Mouse (Mus musculus) midbrain, embryonic 13.5 days (tissue): ENCODE data around the gene Fbxo6. TPM values are rescaled to one million over a fixed set of nuclear protein-coding genes. Genes with fewer than 3 reads are reported as not detected.

ENCODE experiments used
- ATAC-seq: fragments of 200-750 bp; cut with Nextera tagmentation; 2 replicates; pipeline ENCODE4 v1.8.0; 2017; ENCODE audit warnings: mild to moderate bottlenecking, moderate TSS enrichment, moderate library complexity
- H3K27ac ChIP-seq: fragments of 300-500 bp; sonication (generic); 2 replicates; pipeline ENCODE4 v1.5.1; 2015; ENCODE audit warnings: inconsistent platforms, mild to moderate bottlenecking, moderate library complexity
- H3K27me3 ChIP-seq: fragments of 300-500 bp; sonication (generic); 2 replicates; pipeline ENCODE4 v1.6.1; 2015; ENCODE audit warnings: mild to moderate bottlenecking, inconsistent platforms
- H3K36me3 ChIP-seq: fragments of 300-500 bp; sonication (generic); 2 replicates; pipeline ENCODE4 v1.6.1; 2015; ENCODE audit warnings: mild to moderate bottlenecking, inconsistent platforms
- H3K4me1 ChIP-seq: fragments of 300-500 bp; sonication (generic); replicated peaks from 2 replicates; pipeline ENCODE4 v1.6.1; 2015; ENCODE audit warnings: inconsistent platforms
- H3K4me2 ChIP-seq: fragments of 300-500 bp; sonication (generic); replicated peaks from 2 replicates; pipeline ENCODE4 v1.6.1; 2015; ENCODE audit warnings: moderate library complexity, mild to moderate bottlenecking, inconsistent platforms
- H3K4me3 ChIP-seq: fragments of 300-500 bp; sonication (generic); replicated peaks from 2 replicates; pipeline ENCODE4 v1.5.1; 2015; ENCODE audit warnings: mild to moderate bottlenecking, inconsistent platforms
- H3K9ac ChIP-seq: fragments of 300-500 bp; sonication (generic); replicated peaks from 2 replicates; pipeline ENCODE4 v1.6.1; 2015; ENCODE audit warnings: mild to moderate bottlenecking, inconsistent platforms
- H3K9me3 ChIP-seq: fragments of 300-500 bp; sonication (generic); 2 replicates; pipeline ENCODE4 v1.6.1; 2016; ENCODE audit warnings: mild to moderate bottlenecking, inconsistent platforms
- WGBS: fragments of 180-500 bp; shearing (Covaris S2); methylation state at CpG from one replicate; pipeline ENCODE4 v1.1.7; 2015; 5-methylcytosine and 5-hydroxymethylcytosine counted together
- polyA plus RNA-seq: library from polyadenylated mRNA; unstranded; fragments of >200 nt; fragmentation: Nextera tagmentation; extraction: Ambion mirVana; gene quantifications from 2 replicates; pipeline ENCODE4 v1.2.1, GENCODE M21; 2015

Gene Fbxo6
- polyA plus RNA-seq, 1 experiment from 2014 or later = 19.6 TPM

DNA sequence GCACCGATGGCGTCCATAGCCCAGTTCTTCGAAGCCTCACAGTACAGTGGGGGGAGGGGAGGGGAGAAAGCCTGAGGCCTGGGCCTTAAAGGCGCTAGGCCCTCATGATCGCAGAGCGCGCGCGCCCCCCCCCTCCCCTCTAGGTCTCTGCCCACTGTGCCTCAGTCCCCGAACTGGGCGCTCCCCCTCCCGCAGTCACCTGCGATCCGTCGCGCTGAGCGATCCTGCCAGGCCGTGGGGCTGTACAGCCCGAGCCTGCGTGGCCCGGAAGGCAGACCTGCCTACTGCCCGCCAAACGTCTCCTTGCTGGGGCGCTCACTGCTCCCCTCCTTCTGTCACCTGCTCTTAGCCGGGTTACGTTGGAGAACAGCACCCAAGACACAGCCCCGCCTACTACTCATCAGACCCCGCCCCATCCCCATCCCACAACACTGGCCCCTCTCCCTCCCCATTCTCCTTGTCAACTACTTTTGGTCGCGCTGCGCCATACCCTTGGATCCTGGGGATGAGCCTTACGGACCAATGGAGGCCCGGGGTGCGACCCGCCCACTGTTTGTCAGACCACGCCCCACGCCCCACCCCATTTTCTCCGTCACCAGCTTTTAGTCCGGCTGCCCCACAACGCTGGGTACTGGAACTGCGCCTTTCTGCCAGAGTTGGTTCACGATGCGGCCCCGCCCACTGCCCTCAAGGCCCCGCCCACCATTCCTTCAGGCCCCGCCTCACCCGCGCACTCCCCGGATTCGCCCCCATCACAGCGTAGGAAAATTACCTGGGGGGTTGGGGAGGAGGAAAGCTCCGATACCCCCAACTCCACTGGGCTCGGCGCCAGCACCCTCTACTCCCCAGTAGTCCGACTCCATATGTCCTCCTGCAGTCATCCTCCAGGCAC, 7.8 kb upstream of the Fbxo6 start:
- Histone ChIP-seq H3K4me3 (peak overlapping the region; percentile 78), H3K4me2 (peak overlapping the region; percentile 88), H3K27ac (peak overlapping the region; percentile 94), H3K27me3 (peaks cover 43% of the 10 kb centered on the region), H3K4me1 (peaks cover 49% of the 10 kb centered on the region), H3K36me3 (peaks cover 31% of the 10 kb centered on the region), H3K9me3 (no peaks in the 10 kb centered on the region), H3K9ac (peak overlapping the region; percentile 92)
- WGBS = under 1% methylated on average over 49 of the region's 55 CpGs
- ATAC-seq = peak; percentile 89

DNA sequence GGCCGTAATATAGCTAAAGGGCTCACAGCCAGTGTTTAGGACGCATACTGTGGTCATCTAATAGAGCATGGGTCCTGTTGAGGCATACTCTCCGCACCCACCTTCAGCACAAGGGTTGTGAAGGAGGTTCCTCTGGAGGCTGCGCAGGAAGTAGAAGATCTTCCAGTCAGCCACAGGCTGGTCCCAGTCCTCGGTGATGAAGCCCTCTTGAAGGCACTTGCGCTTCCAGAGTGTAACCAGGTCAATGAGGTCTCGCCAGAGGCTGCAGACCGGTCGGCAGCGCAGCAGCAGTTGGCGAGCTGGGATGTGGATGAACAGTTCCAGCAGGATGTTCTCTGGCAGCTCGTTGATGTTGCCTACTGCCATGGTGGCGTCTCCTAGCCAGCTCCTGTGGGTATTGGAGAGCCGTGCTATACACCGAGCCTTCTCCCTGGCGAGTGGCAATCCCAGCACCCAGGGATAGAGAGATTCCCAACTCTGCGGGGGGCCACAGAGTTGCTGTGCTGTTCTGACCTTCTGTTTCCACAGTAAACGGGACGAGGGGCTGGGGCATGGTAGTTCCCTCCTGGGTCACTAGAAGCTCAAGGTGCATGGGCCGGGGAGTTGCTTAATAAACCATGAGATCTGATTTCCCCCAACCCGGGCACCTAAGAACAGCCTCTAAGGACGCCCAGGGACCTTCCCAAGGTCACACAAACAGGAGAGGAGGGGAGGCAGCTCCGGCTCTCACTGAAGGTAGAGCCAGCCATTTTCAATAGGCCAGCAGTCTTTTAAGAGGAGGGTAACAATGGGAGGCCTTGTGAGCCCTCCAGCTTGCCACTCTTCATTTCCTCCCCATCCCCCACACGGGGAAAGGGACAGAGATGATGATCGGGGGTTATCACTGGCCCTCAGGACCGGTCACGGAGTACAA, 6.8 kb upstream of the Fbxo6 start:
- Histone ChIP-seq H3K4me1 (peaks cover 38% of the 10 kb centered on the region), H3K36me3 (peaks cover 42% of the 10 kb centered on the region), H3K9me3 (no peaks in the 10 kb centered on the region), H3K27me3 (peaks cover 32% of the 10 kb centered on the region), H3K4me3 (peak overlapping the region; percentile 78), H3K9ac (peak overlapping the region; percentile 92), H3K27ac (peak overlapping the region; percentile 94), H3K4me2 (peak overlapping the region; percentile 88)
- ATAC-seq = peak; percentile 5
- WGBS = 25% methylated on average over 27 of the region's 27 CpGs

DNA sequence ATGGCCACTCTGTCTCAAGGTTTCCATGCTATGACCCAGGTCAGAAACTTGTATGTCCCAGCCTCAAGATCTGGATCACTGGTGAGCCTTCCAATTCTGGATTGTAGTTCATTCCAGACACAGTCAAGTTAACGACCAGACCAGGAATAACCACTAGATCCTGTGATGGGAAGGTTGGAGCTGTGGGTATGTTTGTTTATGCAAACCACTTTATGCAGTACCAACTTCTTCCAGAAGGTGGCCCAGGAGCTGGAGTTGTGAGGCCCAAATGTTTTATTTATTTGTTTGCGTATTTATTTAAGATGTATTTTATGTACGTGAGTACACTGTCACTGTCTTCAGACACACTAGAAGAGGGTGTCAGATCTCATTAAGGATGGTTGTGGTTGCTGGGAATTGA, 3.0 kb upstream of the Fbxo6 start:
- Histone ChIP-seq H3K27ac (no peak overlapping the region), H3K36me3 (peaks cover 55% of the 10 kb centered on the region), H3K9me3 (no peaks in the 10 kb centered on the region), H3K4me1 (peaks cover 39% of the 10 kb centered on the region), H3K9ac (no peak overlapping the region), H3K4me2 (no peak overlapping the region), H3K4me3 (no peak overlapping the region), H3K27me3 (no peaks in the 10 kb centered on the region)
- ATAC-seq = no peak
- WGBS = 61% methylated on average over 3 of the region's 3 CpGs

DNA sequence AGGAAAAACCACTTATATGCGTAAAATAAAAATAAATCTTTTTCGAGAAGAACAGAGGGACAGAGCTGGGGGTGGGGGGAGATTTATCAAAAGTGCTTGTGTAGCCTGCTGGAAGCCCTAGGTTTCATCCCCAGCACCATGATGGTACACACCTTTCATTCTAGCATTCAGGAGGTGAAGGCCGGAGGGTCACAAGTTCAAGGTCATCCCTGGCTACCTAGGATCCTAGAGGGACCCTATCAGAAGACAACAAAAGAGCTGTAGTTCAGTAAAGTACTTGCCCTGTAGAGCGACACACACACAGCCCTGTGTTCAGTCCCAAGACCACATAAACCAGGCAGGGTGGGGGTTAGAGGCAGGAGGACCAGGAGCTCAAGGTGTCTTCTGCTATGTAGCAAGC, 2.1 kb upstream of the Fbxo6 start:
- Histone ChIP-seq H3K9ac (no peak overlapping the region), H3K27ac (no peak overlapping the region), H3K4me2 (no peak overlapping the region), H3K4me1 (peaks cover 42% of the 10 kb centered on the region), H3K9me3 (no peaks in the 10 kb centered on the region), H3K27me3 (no peaks in the 10 kb centered on the region), H3K4me3 (no peak overlapping the region), H3K36me3 (peaks cover 58% of the 10 kb centered on the region)
- ATAC-seq = no peak
- 91% methylated on average over 4 of the region's 4 CpGs for WGBS

DNA sequence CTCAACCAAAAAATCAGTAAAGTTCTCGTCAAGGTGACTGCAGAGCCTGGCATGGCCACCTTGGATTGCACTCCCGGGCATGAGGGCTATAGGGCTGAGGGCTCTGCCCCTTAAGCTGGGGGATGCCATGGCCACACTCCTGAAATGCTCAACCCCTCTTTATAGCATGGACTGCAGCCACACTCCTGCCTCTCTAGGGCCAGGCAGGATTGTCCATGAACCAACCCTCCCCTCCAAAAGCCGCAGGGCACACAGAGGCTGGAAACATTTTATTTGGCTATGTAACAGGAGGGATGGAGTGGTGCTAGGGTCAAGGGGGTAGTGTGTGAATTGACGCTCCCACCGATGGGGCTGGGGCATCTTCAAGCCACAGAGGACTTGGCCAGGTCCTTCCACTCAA, 607 bp upstream of the Fbxo6 start:
- peak overlapping the region; percentile 93; the same call in 1 of the 2 replicates for H3K27ac ChIP-seq
- ATAC-seq = 0 out of 2 replicates have a peak, but pooled peaks have one; percentile 1
- 79% methylated on average over 5 of the region's 5 CpGs for WGBS

DNA sequence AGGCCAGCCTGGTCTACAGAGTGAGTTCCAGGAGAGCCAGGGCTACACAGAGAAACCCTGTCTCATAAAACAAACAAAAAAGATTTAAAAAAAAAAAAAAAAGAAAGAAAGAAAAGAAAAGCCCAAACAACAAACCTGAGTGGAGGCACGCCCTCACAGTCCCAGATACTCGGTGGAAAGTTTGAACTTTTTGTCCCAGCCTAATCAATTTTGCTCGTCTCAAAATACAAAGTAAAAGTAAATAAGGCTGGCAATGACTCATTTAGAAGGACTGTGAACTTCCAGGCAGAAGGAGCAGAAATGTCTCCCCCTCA, 1.0 kb downstream of the Fbxo6 start:
- WGBS = 63% methylated on average over 3 of the region's 3 CpGs
- Histone ChIP-seq H3K27ac (peak overlapping the region; percentile 93; the same call in 1 of the 2 replicates), H3K9me3 (no peaks in the 10 kb centered on the region), H3K4me1 (peaks cover 17% of the 10 kb centered on the region), H3K9ac (peak overlapping the region; percentile 82; the same call in 1 of the 2 replicates), H3K4me3 (peak overlapping the region; percentile 60), H3K36me3 (peaks cover 65% of the 10 kb centered on the region), H3K27me3 (no peaks in the 10 kb centered on the region), H3K4me2 (peak overlapping the region; percentile 91)
- ATAC-seq = no peak

More for the DNA sequence above, 607 bp upstream of the Fbxo6 start:
- no peak overlapping the region for H3K4me3 ChIP-seq
- no peak overlapping the region for H3K9ac ChIP-seq
- no peaks in the 10 kb centered on the region for H3K9me3 ChIP-seq
- H3K4me1 ChIP-seq = peaks cover 29% of the 10 kb centered on the region
- H3K36me3 ChIP-seq = peaks cover 65% of the 10 kb centered on the region
- H3K27me3 ChIP-seq = no peaks in the 10 kb centered on the region
- no peak overlapping the region for H3K4me2 ChIP-seq

DNA sequence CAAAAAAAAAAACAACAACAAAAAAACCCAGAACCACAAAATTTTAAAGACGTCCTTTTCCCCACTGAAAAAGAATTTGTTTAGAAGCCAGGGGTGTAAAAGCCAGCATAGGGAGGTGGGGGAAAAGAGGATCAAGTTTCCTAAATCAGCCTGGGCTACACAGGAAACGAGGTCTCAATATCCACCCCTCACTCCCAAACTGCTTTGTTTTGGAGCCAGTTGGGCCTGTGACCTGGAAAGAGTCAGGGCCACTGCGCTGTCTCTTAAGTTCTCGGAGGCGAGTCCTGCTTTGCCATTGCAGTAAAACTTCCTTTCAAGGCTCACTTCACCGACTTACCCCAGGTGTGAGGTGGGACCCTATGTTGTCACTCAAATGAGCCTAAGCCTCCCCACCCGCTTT, 1.7 kb downstream of the Fbxo6 start:
- Histone ChIP-seq H3K27ac (no peak overlapping the region), H3K9ac (no peak overlapping the region), H3K36me3 (peaks cover 65% of the 10 kb centered on the region), H3K4me3 (no peak overlapping the region), H3K4me1 (peaks cover 17% of the 10 kb centered on the region), H3K4me2 (no peak overlapping the region), H3K9me3 (no peaks in the 10 kb centered on the region), H3K27me3 (no peaks in the 10 kb centered on the region)
- WGBS = 63% methylated on average over 7 of the region's 7 CpGs
- no peak for ATAC-seq

DNA sequence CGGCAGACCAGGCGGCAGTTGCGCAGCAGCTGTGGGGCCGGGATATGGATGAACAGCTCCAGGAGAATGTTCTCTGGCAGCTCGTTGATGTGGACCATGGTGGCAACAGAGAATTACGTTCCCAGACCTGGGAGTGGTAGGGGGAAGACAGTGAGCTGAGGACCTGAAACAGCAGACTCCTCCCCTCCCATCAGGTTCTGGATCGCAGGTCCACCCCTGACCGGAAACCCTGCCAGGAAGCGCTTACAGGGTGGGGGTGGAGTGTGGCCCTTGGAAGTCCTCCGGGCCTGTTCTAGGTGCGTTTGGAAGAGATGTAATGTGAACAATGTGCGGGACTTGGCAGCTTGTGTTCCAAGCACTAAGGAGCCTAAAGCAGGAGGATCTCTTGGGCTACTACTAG, 2.4 kb downstream of the Fbxo6 start:
- Histone ChIP-seq H3K4me1 (peaks cover 17% of the 10 kb centered on the region), H3K36me3 (peaks cover 66% of the 10 kb centered on the region), H3K4me3 (no peak overlapping the region), H3K9me3 (no peaks in the 10 kb centered on the region), H3K4me2 (no peak overlapping the region), H3K27me3 (no peaks in the 10 kb centered on the region), H3K9ac (no peak overlapping the region), H3K27ac (no peak overlapping the region)
- no peak for ATAC-seq
- WGBS = 80% methylated on average over 12 of the region's 12 CpGs

DNA sequence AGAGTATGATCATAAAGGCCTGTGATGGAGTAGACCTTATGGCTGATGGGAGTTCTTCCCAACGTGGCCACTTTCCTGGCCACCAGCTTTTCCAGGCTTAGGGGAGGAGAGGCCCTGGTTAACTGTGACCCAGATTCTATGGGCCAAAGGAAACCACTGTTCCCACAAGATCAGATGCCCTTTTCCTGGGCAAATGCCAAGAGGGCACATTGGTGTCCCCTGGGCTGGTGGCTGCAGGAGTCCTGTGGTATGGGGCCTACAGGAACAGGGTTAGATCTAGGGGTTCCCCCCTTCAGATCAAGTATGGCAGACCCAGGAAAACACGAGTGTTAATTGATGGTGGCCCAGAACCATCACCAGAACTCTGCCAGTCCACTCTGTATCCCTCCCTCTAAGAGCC, 4.2 kb downstream of the Fbxo6 start:
- no peaks in the 10 kb centered on the region for H3K27me3 ChIP-seq
- no peak overlapping the region for H3K4me2 ChIP-seq
- H3K9ac ChIP-seq = no peak overlapping the region
- no peaks in the 10 kb centered on the region for H3K9me3 ChIP-seq
- peaks cover 21% of the 10 kb centered on the region for H3K4me1 ChIP-seq
- no peak overlapping the region for H3K27ac ChIP-seq
- H3K36me3 ChIP-seq = peaks cover 62% of the 10 kb centered on the region
- WGBS = 91% methylated on average over 2 of the region's 2 CpGs
- H3K4me3 ChIP-seq = no peak overlapping the region
- ATAC-seq = no peak

DNA sequence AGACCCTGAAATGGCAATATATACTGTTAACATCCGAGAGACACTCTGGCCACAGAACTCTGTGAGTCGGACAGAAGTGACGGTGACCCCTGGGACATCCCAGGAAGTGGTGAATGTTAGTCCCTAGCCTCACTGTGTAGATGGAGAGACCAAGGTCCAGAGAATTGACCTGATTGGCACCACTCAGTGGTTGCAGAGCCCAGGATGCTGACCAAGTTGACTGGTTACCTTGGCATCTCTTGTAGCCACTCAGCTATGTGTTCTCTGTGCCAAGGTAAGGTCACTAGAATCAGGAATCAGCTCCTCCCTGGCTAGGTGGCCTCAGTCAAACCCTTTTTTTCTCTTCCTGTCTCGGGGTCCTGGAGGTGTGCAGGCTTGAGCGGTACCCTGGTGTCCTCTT, 8.2 kb downstream of the Fbxo6 start:
- H3K9me3 ChIP-seq = no peaks in the 10 kb centered on the region
- WGBS = 89% methylated on average over 5 of the region's 5 CpGs
- no peak overlapping the region for H3K4me3 ChIP-seq
- H3K9ac ChIP-seq = no peak overlapping the region
- no peak for ATAC-seq
- H3K27me3 ChIP-seq = no peaks in the 10 kb centered on the region
- H3K4me2 ChIP-seq = no peak overlapping the region
- peaks cover 53% of the 10 kb centered on the region for H3K36me3 ChIP-seq
- H3K27ac ChIP-seq = peak overlapping the region; percentile 14; the same call in 1 of the 2 replicates
- H3K4me1 ChIP-seq = peaks cover 27% of the 10 kb centered on the region

DNA sequence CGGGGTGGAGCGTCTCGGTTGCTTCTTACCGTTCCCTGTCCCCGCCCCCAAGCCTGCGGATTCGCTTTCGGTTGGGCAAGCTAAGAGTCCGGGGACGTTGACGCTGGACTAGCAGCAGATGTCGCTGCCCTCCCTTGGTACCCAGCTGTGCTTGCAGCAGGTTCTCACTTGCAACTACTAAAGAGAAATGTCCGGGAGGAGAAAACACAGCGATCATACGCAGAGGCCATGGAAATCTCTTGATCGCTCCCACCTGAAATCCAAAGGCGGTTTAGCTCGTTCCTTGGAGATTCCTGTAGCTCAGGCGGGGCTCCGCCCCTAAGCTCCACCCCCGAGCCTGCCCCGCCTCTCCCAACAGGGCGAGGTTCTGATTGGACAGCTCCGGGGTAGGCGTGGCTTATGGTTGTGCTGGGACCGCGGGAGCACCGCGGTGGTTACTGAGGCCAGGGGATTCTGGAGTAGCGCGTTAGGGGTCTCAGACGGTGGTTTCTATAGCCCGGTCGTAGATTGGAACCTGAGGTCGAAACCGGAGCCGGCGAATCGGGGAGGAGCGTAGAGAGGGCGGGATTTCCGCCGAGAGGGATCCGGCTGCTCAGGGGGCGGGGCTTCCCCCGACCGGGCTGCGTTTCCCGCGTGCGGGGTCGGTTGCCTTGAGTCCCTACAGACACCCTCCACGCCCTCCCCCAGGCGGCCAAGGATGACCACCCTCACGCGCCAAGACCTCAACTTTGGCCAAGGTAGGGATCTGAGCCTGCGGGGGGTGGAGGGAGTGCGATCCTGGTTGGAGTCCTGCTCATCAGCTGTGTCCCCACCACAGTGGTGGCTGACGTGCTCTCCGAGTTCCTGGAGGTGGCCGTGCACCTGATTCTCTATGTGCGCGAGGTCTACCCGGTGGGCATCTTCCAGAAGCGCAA, 11.6 kb downstream of the Fbxo6 start:
- Histone ChIP-seq H3K4me3 (peak overlapping the region; percentile 64), H3K27ac (peak overlapping the region; percentile 91), H3K4me1 (peaks cover 41% of the 10 kb centered on the region), H3K36me3 (peaks cover 22% of the 10 kb centered on the region), H3K27me3 (no peaks in the 10 kb centered on the region), H3K9ac (peak overlapping the region; percentile 75), H3K9me3 (no peaks in the 10 kb centered on the region), H3K4me2 (peak overlapping the region; percentile 88)
- WGBS = under 1% methylated on average over 65 of the region's 65 CpGs
- ATAC-seq = peak; percentile 93
